Mouse (Mus musculus): ENCODE measurements at regions not wholly inside any gene's neighbourhood (a gene's known extent, or its start where the extent isn't known, plus 50 kb on each side); places are given as distances from the start of the nearest gene placed in this dataset.

GRCm38 (mm10) chr12:9304146-9304545 is 265.8 kb upstream of the Osr1 start:
- ATAC-seq (ENCODE audit: low read depth): no peak
- Histone ChIP-seq H3K4me3 (ENCODE audit: low read depth, low read length) (no peak overlapping the region), H3K27ac (ENCODE audit: low read depth, low read length) (no peak overlapping the region), H3K4me1 (ENCODE audit: control insufficient read depth, insufficient read depth, low read length) (no peaks in the 10 kb centered on the region), H3K27me3 (ENCODE audit: control insufficient read depth, insufficient read depth, low read length) (no peaks in the 10 kb centered on the region), H3K4me2 (ENCODE audit: low read depth, low read length) (no peak overlapping the region), H3K9me3 (ENCODE audit: control insufficient read depth, low read length) (no peaks in the 10 kb centered on the region), H3K36me3 (ENCODE audit: control insufficient read depth, insufficient read depth, low read length) (no peaks in the 10 kb centered on the region), H3K9ac (replicated peaks; ENCODE audit: low read depth, low read length) (no peak overlapping the region)
- 77% methylated on average over 2 of the region's 2 CpGs for WGBS

GRCm38 (mm10) chr12:9337891-9338672 is 231.8 kb upstream of the Osr1 start:
- Histone ChIP-seq H3K4me2 (ENCODE audit: low read depth, low read length) (no peak overlapping the region), H3K36me3 (ENCODE audit: control insufficient read depth, insufficient read depth, low read length) (no peaks in the 10 kb centered on the region), H3K9ac (replicated peaks; ENCODE audit: low read depth, low read length) (no peak overlapping the region), H3K9me3 (ENCODE audit: control insufficient read depth, low read length) (no peaks in the 10 kb centered on the region), H3K4me1 (ENCODE audit: control insufficient read depth, insufficient read depth, low read length) (no peaks in the 10 kb centered on the region), H3K27ac (ENCODE audit: low read depth, low read length) (no peak overlapping the region), H3K27me3 (ENCODE audit: control insufficient read depth, insufficient read depth, low read length) (no peaks in the 10 kb centered on the region), H3K4me3 (ENCODE audit: low read depth, low read length) (no peak overlapping the region)
- ATAC-seq (ENCODE audit: low read depth): no peak
- 87% methylated on average over 5 of the region's 5 CpGs for WGBS

GRCm38 (mm10) chr12:9338801-9339231 is 231.1 kb upstream of the Osr1 start:
- H3K4me1 ChIP-seq (ENCODE audit: control insufficient read depth, insufficient read depth, low read length): no peaks in the 10 kb centered on the region
- H3K27me3 ChIP-seq (ENCODE audit: control insufficient read depth, insufficient read depth, low read length): no peaks in the 10 kb centered on the region
- H3K27ac ChIP-seq (ENCODE audit: low read depth, low read length): no peak overlapping the region
- H3K4me3 ChIP-seq (ENCODE audit: low read depth, low read length): no peak overlapping the region
- no peaks in the 10 kb centered on the region for H3K9me3 ChIP-seq (ENCODE audit: control insufficient read depth, low read length)
- no peak for ATAC-seq (ENCODE audit: low read depth)
- 47% methylated on average over 7 of the region's 7 CpGs for WGBS
- no peak overlapping the region for H3K4me2 ChIP-seq (ENCODE audit: low read depth, low read length)
- no peaks in the 10 kb centered on the region for H3K36me3 ChIP-seq (ENCODE audit: control insufficient read depth, insufficient read depth, low read length)
- H3K9ac ChIP-seq (replicated peaks; ENCODE audit: low read depth, low read length): no peak overlapping the region

- H3K36me3 ChIP-seq (ENCODE audit: control insufficient read depth, insufficient read depth, low read length): no peaks in the 10 kb centered on the region
- H3K27ac ChIP-seq (ENCODE audit: low read depth, low read length): no peak overlapping the region
- no peak overlapping the region for H3K4me3 ChIP-seq (ENCODE audit: low read depth, low read length)
- no peaks in the 10 kb centered on the region for H3K27me3 ChIP-seq (ENCODE audit: control insufficient read depth, insufficient read depth, low read length)
- no peak overlapping the region for H3K4me2 ChIP-seq (ENCODE audit: low read depth, low read length)
- ATAC-seq (ENCODE audit: low read depth): no peak
- no peaks in the 10 kb centered on the region for H3K4me1 ChIP-seq (ENCODE audit: control insufficient read depth, insufficient read depth, low read length)
- no peak overlapping the region for H3K9ac ChIP-seq (replicated peaks; ENCODE audit: low read depth, low read length)
- no peaks in the 10 kb centered on the region for H3K9me3 ChIP-seq (ENCODE audit: control insufficient read depth, low read length)
These were observed 229.1 kb upstream of the Osr1 start for GRCm38 (mm10) chr12:9340769-9341168.

- H3K27me3 ChIP-seq (ENCODE audit: control insufficient read depth, insufficient read depth, low read length): no peaks in the 10 kb centered on the region
- no peak overlapping the region for H3K9ac ChIP-seq (replicated peaks; ENCODE audit: low read depth, low read length)
- ATAC-seq (ENCODE audit: low read depth): no peak
- H3K4me3 ChIP-seq (ENCODE audit: low read depth, low read length): no peak overlapping the region
- no peak overlapping the region for H3K4me2 ChIP-seq (ENCODE audit: low read depth, low read length)
- H3K9me3 ChIP-seq (ENCODE audit: control insufficient read depth, low read length): no peaks in the 10 kb centered on the region
- WGBS: 79% methylated on average over 1 of the region's 1 CpGs
- H3K36me3 ChIP-seq (ENCODE audit: control insufficient read depth, insufficient read depth, low read length): no peaks in the 10 kb centered on the region
- no peaks in the 10 kb centered on the region for H3K4me1 ChIP-seq (ENCODE audit: control insufficient read depth, insufficient read depth, low read length)
- H3K27ac ChIP-seq (ENCODE audit: low read depth, low read length): no peak overlapping the region
These were observed 224.6 kb upstream of the Osr1 start for GRCm38 (mm10) chr12:9345359-9345758.

- Histone ChIP-seq H3K36me3 (ENCODE audit: control insufficient read depth, insufficient read depth, low read length) (no peaks in the 10 kb centered on the region), H3K4me2 (ENCODE audit: low read depth, low read length) (no peak overlapping the region), H3K9ac (replicated peaks; ENCODE audit: low read depth, low read length) (no peak overlapping the region), H3K4me1 (ENCODE audit: control insufficient read depth, insufficient read depth, low read length) (no peaks in the 10 kb centered on the region), H3K4me3 (ENCODE audit: low read depth, low read length) (no peak overlapping the region), H3K9me3 (ENCODE audit: control insufficient read depth, low read length) (no peaks in the 10 kb centered on the region), H3K27me3 (ENCODE audit: control insufficient read depth, insufficient read depth, low read length) (no peaks in the 10 kb centered on the region), H3K27ac (ENCODE audit: low read depth, low read length) (no peak overlapping the region)
- ATAC-seq (ENCODE audit: low read depth): no peak
- WGBS: 92% methylated on average over 4 of the region's 4 CpGs
These were observed 214.4 kb upstream of the Osr1 start for GRCm38 (mm10) chr12:9355512-9355911.

- Histone ChIP-seq H3K4me2 (ENCODE audit: low read depth, low read length) (no peak overlapping the region), H3K27me3 (ENCODE audit: control insufficient read depth, insufficient read depth, low read length) (no peaks in the 10 kb centered on the region), H3K4me3 (ENCODE audit: low read depth, low read length) (no peak overlapping the region), H3K36me3 (ENCODE audit: control insufficient read depth, insufficient read depth, low read length) (no peaks in the 10 kb centered on the region), H3K9me3 (ENCODE audit: control insufficient read depth, low read length) (no peaks in the 10 kb centered on the region), H3K4me1 (ENCODE audit: control insufficient read depth, insufficient read depth, low read length) (no peaks in the 10 kb centered on the region), H3K9ac (replicated peaks; ENCODE audit: low read depth, low read length) (no peak overlapping the region), H3K27ac (ENCODE audit: low read depth, low read length) (no peak overlapping the region)
- no peak for ATAC-seq (ENCODE audit: low read depth)
- WGBS: 85% methylated on average over 5 of the region's 5 CpGs
These were observed 212.1 kb upstream of the Osr1 start for GRCm38 (mm10) chr12:9357856-9358255.

GRCm38 (mm10) chr12:9358872-9359271 is 211.0 kb upstream of the Osr1 start:
- Histone ChIP-seq H3K9ac (replicated peaks; ENCODE audit: low read depth, low read length) (no peak overlapping the region), H3K4me2 (ENCODE audit: low read depth, low read length) (no peak overlapping the region), H3K9me3 (ENCODE audit: control insufficient read depth, low read length) (no peaks in the 10 kb centered on the region), H3K27me3 (ENCODE audit: control insufficient read depth, insufficient read depth, low read length) (no peaks in the 10 kb centered on the region), H3K27ac (ENCODE audit: low read depth, low read length) (no peak overlapping the region), H3K36me3 (ENCODE audit: control insufficient read depth, insufficient read depth, low read length) (no peaks in the 10 kb centered on the region), H3K4me3 (ENCODE audit: low read depth, low read length) (no peak overlapping the region), H3K4me1 (ENCODE audit: control insufficient read depth, insufficient read depth, low read length) (no peaks in the 10 kb centered on the region)
- no peak for ATAC-seq (ENCODE audit: low read depth)
- 53% methylated on average over 8 of the region's 8 CpGs for WGBS

GRCm38 (mm10) chr12:9365931-9366330 is 204.0 kb upstream of the Osr1 start:
- Histone ChIP-seq H3K36me3 (ENCODE audit: control insufficient read depth, insufficient read depth, low read length) (no peaks in the 10 kb centered on the region), H3K4me3 (ENCODE audit: low read depth, low read length) (no peak overlapping the region), H3K4me1 (ENCODE audit: control insufficient read depth, insufficient read depth, low read length) (no peaks in the 10 kb centered on the region), H3K9me3 (ENCODE audit: control insufficient read depth, low read length) (no peaks in the 10 kb centered on the region), H3K9ac (replicated peaks; ENCODE audit: low read depth, low read length) (no peak overlapping the region), H3K4me2 (ENCODE audit: low read depth, low read length) (no peak overlapping the region), H3K27me3 (ENCODE audit: control insufficient read depth, insufficient read depth, low read length) (no peaks in the 10 kb centered on the region), H3K27ac (ENCODE audit: low read depth, low read length) (no peak overlapping the region)
- 64% methylated on average over 1 of the region's 1 CpGs for WGBS
- no peak for ATAC-seq (ENCODE audit: low read depth)
